Mouse (Mus musculus) embryonic facial prominence, embryonic 14.5 days (tissue): ENCODE results near the gene Gemin8. TPM values are rescaled to one million over a fixed set of nuclear protein-coding genes. Genes with fewer than 3 reads are reported as not detected.

Source experiments
- ATAC-seq: fragments of 200-750 bp; cut with Nextera tagmentation; 2 replicates; pipeline ENCODE4 v1.8.0; 2017; ENCODE audit warnings: low read depth, moderate number of reproducible peaks, moderate TSS enrichment
- DNase-seq: peaks from one replicate; pipeline ENCODE4 v3.0.0-alpha.2; 2015; ENCODE audit warnings: low spot score
- H3K27ac ChIP-seq: fragments of 300-500 bp; sonication (generic); replicated peaks from 2 replicates; pipeline ENCODE4 v1.5.1; 2014; ENCODE audit warnings: low read depth, mild to moderate bottlenecking, low read length, moderate library complexity
- H3K27me3 ChIP-seq: fragments of 300-500 bp; sonication (generic); replicated peaks from 2 replicates; pipeline ENCODE4 v1.6.1; 2014; ENCODE audit warnings: low read length; ENCODE audit not compliant: control insufficient read depth, insufficient read depth
- H3K36me3 ChIP-seq: fragments of 300-500 bp; sonication (generic); 2 replicates; pipeline ENCODE4 v1.6.1; 2014; ENCODE audit warnings: low read length, mixed read lengths; ENCODE audit not compliant: control insufficient read depth, insufficient read depth
- H3K4me1 ChIP-seq: fragments of 300-500 bp; sonication (generic); 2 replicates; pipeline ENCODE4 v1.6.1; 2014; ENCODE audit warnings: antibody characterized with exemption, low read length; ENCODE audit not compliant: control insufficient read depth, insufficient read depth
- H3K4me2 ChIP-seq: fragments of 300-500 bp; sonication (generic); 2 replicates; pipeline ENCODE4 v1.6.1; 2014; ENCODE audit warnings: low read depth, mild to moderate bottlenecking, low read length, moderate library complexity, mixed read lengths
- H3K4me3 ChIP-seq: fragments of 300-500 bp; sonication (generic); 2 replicates; pipeline ENCODE4 v1.5.1; 2014; ENCODE audit warnings: low read depth, mild to moderate bottlenecking, low read length
- H3K9ac ChIP-seq: fragments of 300-500 bp; sonication (generic); 2 replicates; pipeline ENCODE4 v1.6.1; 2014; ENCODE audit warnings: low read depth, mild to moderate bottlenecking, low read length, moderate library complexity, mixed read lengths
- H3K9me3 ChIP-seq: fragments of 300-500 bp; sonication (generic); 2 replicates; pipeline ENCODE4 v1.6.1; 2016; ENCODE audit warnings: low read length; ENCODE audit not compliant: control insufficient read depth
- WGBS: fragments of 180-500 bp; shearing (Covaris S2); extraction: QIAGEN DNeasy Blood & Tissue Kit; methylation state at CpG from one replicate; pipeline ENCODE4 v1.1.7; 2014; 5-methylcytosine and 5-hydroxymethylcytosine counted together
- polyA plus RNA-seq: library from polyadenylated mRNA; unstranded; fragments of >200 nt; fragmentation: Nextera tagmentation; extraction: Ambion mirVana; gene quantifications from 2 replicates; pipeline ENCODE4 v1.2.1, GENCODE M21; 2014

The Gemin8 gene
- polyA plus RNA-seq, 1 experiment from 2014 or later = 11.8 TPM

- Histone ChIP-seq H3K27me3 (peaks cover 11% of the 10 kb centered on the region; the same call in 1 of the 2 replicates), H3K36me3 (no peaks in the 10 kb centered on the region), H3K4me3 (no peak overlapping the region), H3K27ac (no peak overlapping the region), H3K9ac (no peak overlapping the region), H3K4me2 (no peak overlapping the region), H3K9me3 (no peaks in the 10 kb centered on the region), H3K4me1 (no peaks in the 10 kb centered on the region)
- DNase-seq (peak; percentile 6), ATAC-seq (no peak)
- WGBS = 66% methylated on average over 6 of the region's 6 CpGs
Measured at GRCm38 (mm10) chrX:166216248-166216647, 46.0 kb downstream of the Gemin8 start.

GRCm38 (mm10) chrX:166216720-166217119, 46.5 kb downstream of the Gemin8 start:
- Histone ChIP-seq H3K4me1 (no peaks in the 10 kb centered on the region), H3K36me3 (no peaks in the 10 kb centered on the region), H3K9ac (no peak overlapping the region), H3K27me3 (peaks cover 11% of the 10 kb centered on the region; the same call in 1 of the 2 replicates), H3K4me3 (no peak overlapping the region), H3K9me3 (no peaks in the 10 kb centered on the region), H3K4me2 (no peak overlapping the region), H3K27ac (no peak overlapping the region)
- WGBS = 84% methylated on average over 8 of the region's 8 CpGs
- no peak for DNase-seq
- no peak for ATAC-seq

- 63% methylated on average over 5 of the region's 5 CpGs for WGBS
- Histone ChIP-seq H3K4me2 (no peak overlapping the region), H3K27ac (no peak overlapping the region), H3K36me3 (no peaks in the 10 kb centered on the region), H3K27me3 (peaks cover 11% of the 10 kb centered on the region; the same call in 1 of the 2 replicates), H3K9me3 (no peaks in the 10 kb centered on the region), H3K9ac (no peak overlapping the region), H3K4me3 (no peak overlapping the region), H3K4me1 (no peaks in the 10 kb centered on the region)
- DNase-seq = no peak
- ATAC-seq = no peak
Measured at GRCm38 (mm10) chrX:166219331-166219730, 49.1 kb downstream of the Gemin8 start.

- Histone ChIP-seq H3K4me2 (no peak overlapping the region), H3K36me3 (no peaks in the 10 kb centered on the region), H3K4me3 (no peak overlapping the region), H3K9me3 (no peaks in the 10 kb centered on the region), H3K4me1 (no peaks in the 10 kb centered on the region), H3K27me3 (peaks cover 5% of the 10 kb centered on the region), H3K9ac (no peak overlapping the region), H3K27ac (no peak overlapping the region)
- DNase-seq (no peak), ATAC-seq (no peak)
- 71% methylated on average over 5 of the region's 5 CpGs for WGBS
Measured at GRCm38 (mm10) chrX:166226856-166227255, 56.6 kb downstream of the Gemin8 start.

GRCm38 (mm10) chrX:166229750-166230149, 59.5 kb downstream of the Gemin8 start:
- 70% methylated on average over 3 of the region's 3 CpGs for WGBS
- ATAC-seq = no peak
- H3K36me3 ChIP-seq = no peaks in the 10 kb centered on the region
- no peak for DNase-seq
- no peak overlapping the region for H3K4me2 ChIP-seq
- no peak overlapping the region for H3K4me3 ChIP-seq
- H3K4me1 ChIP-seq = no peaks in the 10 kb centered on the region
- peaks cover 5% of the 10 kb centered on the region for H3K27me3 ChIP-seq
- H3K9me3 ChIP-seq = no peaks in the 10 kb centered on the region
- no peak overlapping the region for H3K27ac ChIP-seq
- H3K9ac ChIP-seq = no peak overlapping the region

GRCm38 (mm10) chrX:166230515-166231267, 60.4 kb downstream of the Gemin8 start:
- Histone ChIP-seq H3K36me3 (no peaks in the 10 kb centered on the region), H3K4me3 (no peak overlapping the region), H3K4me1 (no peaks in the 10 kb centered on the region), H3K27me3 (peaks cover 5% of the 10 kb centered on the region), H3K9ac (no peak overlapping the region), H3K9me3 (no peaks in the 10 kb centered on the region), H3K27ac (no peak overlapping the region), H3K4me2 (no peak overlapping the region)
- WGBS = 84% methylated on average over 6 of the region's 6 CpGs
- ATAC-seq (no peak), DNase-seq (no peak)

- Histone ChIP-seq H3K9me3 (no peaks in the 10 kb centered on the region), H3K27me3 (peaks cover 25% of the 10 kb centered on the region), H3K36me3 (no peaks in the 10 kb centered on the region), H3K4me2 (no peak overlapping the region), H3K4me1 (no peaks in the 10 kb centered on the region), H3K4me3 (no peak overlapping the region), H3K27ac (no peak overlapping the region), H3K9ac (no peak overlapping the region)
- DNase-seq = no peak
- ATAC-seq = no peak
- 47% methylated on average over 2 of the region's 2 CpGs for WGBS
Measured at GRCm38 (mm10) chrX:166236131-166236530, 65.9 kb downstream of the Gemin8 start.

- Histone ChIP-seq H3K4me2 (peak within 1 kb of the TSS; percentile 91), H3K9me3 (no peaks in the 10 kb centered on the region), H3K27ac (no peak within 1 kb of the TSS), H3K9ac (peak within 1 kb of the TSS; percentile 64), H3K4me1 (no peaks in the 10 kb centered on the region), H3K36me3 (no peaks in the 10 kb centered on the region), H3K4me3 (peak within 1 kb of the TSS; percentile 52), H3K27me3 (peaks cover 30% of the 10 kb centered on the region)
- ATAC-seq (peak; percentile 94), DNase-seq (peak; percentile 44)
- WGBS = 33% methylated on average over 20 of the region's 63 CpGs
Measured at GRCm38 (mm10) chrX:166238831-166239460, 68.7 kb downstream of the Gemin8 start, which contains the start of gene Gpm6b. Gpm6b (plus strand) TSS chrX:166238911.
